Mouse (Mus musculus): ENCODE data around the gene She. TPM values are rescaled to one million over a fixed set of nuclear protein-coding genes. Genes with fewer than 3 reads are reported as not detected.
"Not testable (repeated sequence)": the region's sequence is repeated elsewhere in the genome, so short reads cannot be mapped to it uniquely, and the experiment has no call there.

The She gene
- polyA plus RNA-seq (2015; fragmentation: Nextera tagmentation; extraction: Ambion mirVana), result 6.2 and 6.8 TPM in 2 replicates

DNA sequence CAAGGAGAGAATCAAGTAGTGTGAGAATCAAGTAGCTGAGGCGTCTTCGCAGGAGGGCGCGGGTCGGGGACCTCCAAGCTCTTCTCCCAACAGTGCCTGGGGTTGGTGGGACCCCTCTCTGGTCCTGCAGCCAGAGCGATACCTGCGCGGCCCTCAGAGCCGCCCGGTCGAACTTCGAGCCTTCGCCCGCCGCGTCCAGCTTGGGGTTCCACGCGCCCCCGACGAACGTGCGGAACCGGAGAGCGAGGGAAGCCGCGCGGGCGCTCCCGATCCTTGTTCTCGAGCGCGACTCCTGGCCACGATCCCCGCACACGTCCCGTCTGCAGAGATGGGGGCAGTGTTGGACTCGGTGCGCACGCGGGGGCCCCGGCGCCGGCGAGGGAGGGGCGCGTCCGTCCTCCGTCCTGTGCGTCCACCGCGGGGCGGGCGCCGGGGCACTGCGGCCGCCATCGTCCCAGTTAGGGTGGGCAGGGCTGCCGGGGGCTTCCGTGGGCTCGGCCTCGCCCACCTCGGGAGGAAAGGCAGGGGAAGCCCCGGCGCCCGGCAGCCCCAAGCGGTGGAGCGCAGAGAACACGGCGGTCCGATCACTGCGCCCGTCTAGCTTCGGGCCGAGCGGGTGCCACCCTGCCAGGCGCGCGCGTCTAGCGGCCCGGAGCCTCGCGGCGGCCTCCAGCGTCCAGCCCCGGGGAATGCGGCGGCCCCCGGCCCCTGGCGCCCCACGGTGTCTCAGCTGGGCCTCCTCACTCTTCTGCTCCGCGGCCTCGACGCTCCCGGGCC is at the start of gene She:
Gene She (plus strand): TSS at position 556 of the 777 bp plus-strand sequence.
- peak within 1 kb of the TSS; percentile 82 for H3K9ac ChIP-seq
- ATAC-seq (ENCODE audit: extremely low read depth, insufficient number of reproducible peaks, low FRiP score, low TSS enrichment), result no peak
- H3K9me3 ChIP-seq, result no peaks in the 10 kb centered on the region
- peaks cover 67% of the 10 kb centered on the region for H3K27me3 ChIP-seq (replicated peaks)
- H3K4me3 ChIP-seq, result peak within 1 kb of the TSS; percentile 70
- whole genome bisulfite sequencing, result 1% methylated on average over 90 of the region's 96 CpGs
- H3K27ac ChIP-seq (replicated peaks), result peak within 1 kb of the TSS; percentile 87
- H3K36me3 ChIP-seq, result 0 out of 2 replicates have a peak, but pooled peaks cover 2% of the 10 kb centered on the region
- peaks cover 15% of the 10 kb centered on the region for H3K4me1 ChIP-seq
- H3K4me2 ChIP-seq, result peak within 1 kb of the TSS; percentile 77

DNA sequence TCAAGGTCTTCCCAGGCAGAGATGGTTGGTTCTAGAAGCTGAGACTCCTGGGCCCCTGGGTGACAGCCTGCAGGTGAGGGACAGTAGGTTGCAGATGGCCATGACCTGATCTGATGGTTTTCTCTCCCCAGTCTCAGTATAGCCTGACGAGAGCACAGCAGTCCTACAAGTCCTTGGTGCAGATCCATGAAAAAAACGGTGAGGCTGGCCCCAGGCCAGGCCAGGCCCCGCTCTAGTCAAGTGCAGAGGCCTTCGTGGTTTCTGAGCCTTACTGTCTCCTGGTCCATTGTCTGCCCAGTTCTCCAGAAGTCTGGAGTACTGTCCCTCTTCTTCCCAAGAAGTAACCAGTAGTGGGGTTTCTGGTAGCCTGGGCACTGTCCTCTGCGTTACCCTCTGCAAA is 49.5 kb upstream of the She start:
- no peaks in the 10 kb centered on the region for H3K27me3 ChIP-seq (replicated peaks)
- H3K4me1 ChIP-seq, result peaks cover 3% of the 10 kb centered on the region; the same call in 1 of the 2 replicates
- 75% methylated on average over 5 of the region's 5 CpGs for WGBS
- H3K4me2 ChIP-seq, result no peak overlapping the region
- no peak overlapping the region for H3K27ac ChIP-seq (replicated peaks)
- H3K36me3 ChIP-seq, result peaks cover 75% of the 10 kb centered on the region
- H3K9me3 ChIP-seq, result no peaks in the 10 kb centered on the region
- H3K9ac ChIP-seq, result no peak overlapping the region
- no peak for ATAC-seq (ENCODE audit: extremely low read depth, insufficient number of reproducible peaks, low FRiP score, low TSS enrichment)
- no peak overlapping the region for H3K4me3 ChIP-seq

DNA sequence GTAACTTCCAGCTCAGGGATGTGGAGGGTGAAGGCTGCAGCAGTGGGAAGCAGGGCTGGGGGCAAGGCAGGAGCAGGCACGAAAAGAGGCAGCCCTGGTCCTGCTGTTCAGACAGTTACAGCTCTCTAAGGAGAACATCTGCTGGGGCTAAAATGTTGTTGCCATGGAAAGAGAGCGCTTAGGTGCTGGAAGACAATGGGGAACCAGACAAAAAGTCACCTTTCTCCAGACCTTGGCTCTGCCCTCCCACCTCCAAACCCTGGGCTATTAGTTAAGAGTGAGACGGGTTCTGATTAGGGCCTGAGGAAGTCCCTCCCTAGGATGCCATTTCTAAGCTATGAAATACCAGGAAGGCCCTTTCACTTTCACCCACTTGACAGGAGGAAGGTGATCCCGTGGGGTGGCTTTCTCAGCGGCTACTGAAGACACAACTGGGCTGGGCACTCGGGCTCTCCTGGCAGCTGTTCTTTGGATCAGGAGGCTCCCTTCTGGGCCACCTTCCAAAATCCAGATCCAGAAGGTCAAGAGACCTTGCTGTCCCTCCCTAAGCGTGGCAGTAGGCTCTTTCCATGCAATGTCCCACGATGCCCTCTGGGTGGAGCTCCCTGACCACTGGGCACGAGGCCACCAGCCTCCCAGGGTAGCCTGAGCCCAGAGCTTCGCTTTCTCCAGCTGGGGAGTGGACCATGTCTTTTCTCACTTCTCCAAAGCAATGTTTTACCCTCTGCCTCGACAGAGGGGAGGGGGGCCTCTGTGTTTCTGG is 46.0 kb upstream of the She start:
- Histone ChIP-seq H3K9me3 (no peaks in the 10 kb centered on the region), H3K36me3 (peaks cover 40% of the 10 kb centered on the region), H3K9ac (peak overlapping the region; percentile 58), H3K4me2 (peak overlapping the region; percentile 53), H3K27me3 (replicated peaks) (peaks cover 6% of the 10 kb centered on the region; the same call in 1 of the 2 replicates), H3K27ac (replicated peaks) (no peak overlapping the region), H3K4me3 (peak overlapping the region; percentile 22; the same call in 1 of the 2 replicates), H3K4me1 (peaks cover 3% of the 10 kb centered on the region; the same call in 1 of the 2 replicates)
- 13% methylated on average over 11 of the region's 11 CpGs for WGBS
- ATAC-seq (ENCODE audit: extremely low read depth, insufficient number of reproducible peaks, low FRiP score, low TSS enrichment), result no peak; the same call in 1 of the 2 replicates

DNA sequence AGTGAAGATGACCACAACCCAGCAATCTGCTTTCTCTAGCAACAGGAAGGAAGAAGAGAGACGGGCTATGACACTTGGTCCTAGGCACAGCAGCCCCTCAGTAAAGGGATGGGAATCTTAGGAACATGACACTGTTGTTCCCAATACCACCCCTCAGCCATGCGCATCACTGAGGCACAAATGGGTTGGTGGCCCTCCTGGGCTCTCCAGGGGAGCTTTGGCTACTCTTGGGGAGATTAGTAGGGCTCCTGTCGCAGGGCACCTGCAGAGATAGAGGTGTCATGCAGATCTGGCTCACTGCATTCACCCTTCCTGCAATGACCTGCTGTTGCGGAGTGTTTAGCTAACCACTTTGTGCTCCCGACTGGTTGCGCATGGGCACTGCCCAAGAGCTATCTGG is 44.9 kb upstream of the She start:
- H3K9me3 ChIP-seq, result no peaks in the 10 kb centered on the region
- no peak for ATAC-seq (ENCODE audit: extremely low read depth, insufficient number of reproducible peaks, low FRiP score, low TSS enrichment)
- 57% methylated on average over 6 of the region's 6 CpGs for WGBS

DNA sequence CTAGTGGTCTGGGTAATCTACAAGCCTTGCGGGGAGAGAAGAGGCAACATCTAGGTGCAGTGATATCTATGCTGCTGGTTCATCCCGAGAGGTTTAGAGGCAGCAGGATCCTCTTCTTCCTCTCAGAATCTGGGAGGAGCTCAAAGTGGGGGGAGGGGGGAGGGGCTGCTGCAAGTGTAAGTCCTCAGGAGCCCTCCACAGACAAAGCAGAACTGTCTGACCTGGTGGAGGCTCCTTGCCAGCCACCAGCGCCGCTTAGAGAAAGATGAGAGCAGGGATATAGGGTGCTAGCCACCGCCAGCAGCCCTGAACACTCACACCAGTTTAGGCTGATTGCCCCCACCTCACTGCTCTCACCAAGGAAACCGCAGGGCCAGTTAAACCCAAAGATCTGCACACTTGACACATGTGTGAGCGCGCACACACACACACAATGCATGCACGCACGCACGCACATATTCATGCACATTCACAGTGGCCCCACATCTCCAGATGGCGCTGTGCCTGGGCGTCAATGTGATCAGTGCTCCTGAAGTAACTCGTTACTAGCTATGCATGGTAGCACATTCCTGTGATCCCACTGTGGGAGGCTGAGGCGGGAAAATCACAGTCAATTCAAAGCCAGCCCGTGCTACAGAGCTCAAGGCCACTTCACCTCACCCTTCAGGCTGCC is 42.4 kb upstream of the She start:
- no peak overlapping the region for H3K9ac ChIP-seq
- peaks cover 6% of the 10 kb centered on the region; the same call in 1 of the 2 replicates for H3K27me3 ChIP-seq (replicated peaks)
- no peaks in the 10 kb centered on the region for H3K9me3 ChIP-seq
- H3K4me1 ChIP-seq, result peaks cover 3% of the 10 kb centered on the region; the same call in 1 of the 2 replicates
- whole genome bisulfite sequencing, result 62% methylated on average over 16 of the region's 16 CpGs
- no peak for ATAC-seq (ENCODE audit: extremely low read depth, insufficient number of reproducible peaks, low FRiP score, low TSS enrichment)
- peaks cover 3% of the 10 kb centered on the region for H3K36me3 ChIP-seq
- no peak overlapping the region for H3K4me2 ChIP-seq
- no peak overlapping the region for H3K4me3 ChIP-seq
- no peak overlapping the region for H3K27ac ChIP-seq (replicated peaks)

More for the DNA sequence above, 44.9 kb upstream of the She start:
- Histone ChIP-seq H3K27me3 (replicated peaks) (peaks cover 6% of the 10 kb centered on the region; the same call in 1 of the 2 replicates), H3K4me1 (peaks cover 3% of the 10 kb centered on the region; the same call in 1 of the 2 replicates), H3K4me2 (no peak overlapping the region), H3K4me3 (no peak overlapping the region), H3K27ac (replicated peaks) (no peak overlapping the region), H3K9ac (no peak overlapping the region), H3K36me3 (peaks cover 29% of the 10 kb centered on the region)

DNA sequence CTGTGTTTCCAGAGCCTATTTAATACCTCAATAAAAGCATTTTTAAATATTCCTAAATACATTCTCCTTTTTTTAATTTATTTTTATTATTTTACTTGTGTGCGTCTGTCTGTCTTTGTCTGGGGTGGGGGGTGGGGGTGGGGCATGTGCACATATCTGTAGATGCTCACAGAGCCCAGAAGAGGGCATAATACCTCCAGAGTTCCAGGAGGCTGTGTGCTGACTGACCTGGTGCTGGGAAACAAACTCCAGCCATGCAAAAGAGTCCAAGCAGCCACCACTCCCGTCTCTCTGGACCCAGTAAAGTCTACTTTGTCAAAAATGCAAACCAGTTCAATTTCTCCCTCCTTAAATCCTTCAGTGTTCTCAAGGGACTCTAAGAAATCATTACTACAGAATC is 36.6 kb upstream of the She start:
- no peaks in the 10 kb centered on the region for H3K9me3 ChIP-seq
- 67% methylated on average over 2 of the region's 2 CpGs for WGBS
- H3K4me1 ChIP-seq, result 0 out of 2 replicates have a peak, but pooled peaks cover 4% of the 10 kb centered on the region
- H3K4me3 ChIP-seq, result no peak overlapping the region
- H3K27me3 ChIP-seq (replicated peaks), result no peaks in the 10 kb centered on the region
- no peak overlapping the region for H3K9ac ChIP-seq
- no peaks in the 10 kb centered on the region for H3K36me3 ChIP-seq
- H3K27ac ChIP-seq (replicated peaks), result no peak overlapping the region
- ATAC-seq (ENCODE audit: extremely low read depth, insufficient number of reproducible peaks, low FRiP score, low TSS enrichment), result no peak
- no peak overlapping the region for H3K4me2 ChIP-seq

DNA sequence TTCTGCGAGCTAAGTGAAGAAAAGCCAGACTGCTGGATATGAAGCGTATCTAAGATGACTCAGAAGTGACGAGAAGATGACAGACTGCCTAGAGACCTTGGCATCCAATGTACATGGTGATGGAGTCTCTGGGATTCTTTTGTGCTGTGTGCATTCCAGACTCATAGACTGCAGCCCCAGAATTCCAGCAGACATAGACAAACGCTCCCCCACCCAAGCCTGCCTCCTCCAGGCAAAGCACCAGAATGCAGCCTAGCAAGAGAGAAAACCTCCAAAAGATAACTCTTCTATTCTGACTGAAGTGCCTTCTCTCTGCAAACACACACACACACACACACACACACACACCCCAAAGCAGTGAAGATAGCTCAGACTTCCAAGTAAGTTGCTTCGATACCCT is 35.4 kb upstream of the She start:
- no peaks in the 10 kb centered on the region for H3K27me3 ChIP-seq (replicated peaks)
- H3K4me1 ChIP-seq, result 0 out of 2 replicates have a peak, but pooled peaks cover 6% of the 10 kb centered on the region
- H3K4me3 ChIP-seq, result no peak overlapping the region
- WGBS, result 53% methylated on average over 5 of the region's 5 CpGs
- no peak for ATAC-seq (ENCODE audit: extremely low read depth, insufficient number of reproducible peaks, low FRiP score, low TSS enrichment)
- no peaks in the 10 kb centered on the region for H3K36me3 ChIP-seq
- H3K9ac ChIP-seq, result no peak overlapping the region
- H3K27ac ChIP-seq (replicated peaks), result no peak overlapping the region
- no peak overlapping the region for H3K4me2 ChIP-seq
- H3K9me3 ChIP-seq, result no peaks in the 10 kb centered on the region

DNA sequence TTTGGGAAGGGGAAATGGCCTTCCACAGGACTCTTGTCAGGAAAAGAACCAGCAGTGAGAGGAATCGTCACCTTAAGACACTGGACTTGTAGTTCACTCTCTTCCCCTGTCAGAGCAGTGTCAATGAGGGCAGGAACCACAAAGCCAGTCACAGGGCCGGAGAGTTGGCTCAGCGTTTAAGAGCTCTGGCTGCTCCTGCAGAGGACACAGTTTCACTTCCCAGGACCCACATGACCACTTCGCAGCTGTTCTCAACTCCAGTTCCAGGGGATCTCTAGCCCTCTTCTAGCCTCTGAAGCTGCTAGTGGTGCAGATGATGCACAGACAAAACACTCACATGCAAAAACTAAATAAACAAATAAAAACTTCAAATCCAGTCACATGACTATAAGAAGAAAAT is 34.8 kb upstream of the She start:
- Histone ChIP-seq H3K9me3 (no peaks in the 10 kb centered on the region), H3K4me1 (0 out of 2 replicates have a peak, but pooled peaks cover 6% of the 10 kb centered on the region), H3K4me2 (no peak overlapping the region), H3K27me3 (replicated peaks) (no peaks in the 10 kb centered on the region), H3K36me3 (no peaks in the 10 kb centered on the region), H3K27ac (replicated peaks) (no peak overlapping the region), H3K4me3 (no peak overlapping the region), H3K9ac (no peak overlapping the region)
- WGBS, result 29% methylated on average over 4 of the region's 4 CpGs
- no peak for ATAC-seq (ENCODE audit: extremely low read depth, insufficient number of reproducible peaks, low FRiP score, low TSS enrichment)

DNA sequence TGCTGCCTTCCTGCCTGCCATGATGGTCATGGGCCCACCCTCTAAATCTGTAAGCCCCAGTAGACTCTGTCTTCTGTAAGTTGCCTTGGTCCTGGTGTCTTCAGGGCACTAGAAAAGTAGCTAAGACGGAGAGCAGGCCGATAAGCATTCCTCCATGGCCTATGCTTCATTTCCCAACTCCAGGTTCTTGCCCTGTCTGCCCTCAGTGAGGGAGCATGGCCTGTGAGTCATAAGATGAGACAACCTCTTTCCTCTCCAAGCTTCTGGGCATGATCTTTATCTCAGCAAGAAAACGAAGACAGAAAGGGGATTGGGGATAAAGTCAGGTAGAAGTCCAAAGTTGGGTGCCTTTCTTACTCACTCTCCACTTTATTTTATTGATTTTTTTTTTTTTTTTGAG is 32.7 kb upstream of the She start:
- Histone ChIP-seq H3K4me1 (0 out of 2 replicates have a peak, but pooled peaks cover 6% of the 10 kb centered on the region), H3K9ac (no peak overlapping the region), H3K4me3 (no peak overlapping the region), H3K36me3 (no peaks in the 10 kb centered on the region), H3K27ac (replicated peaks) (no peak overlapping the region), H3K9me3 (no peaks in the 10 kb centered on the region), H3K27me3 (replicated peaks) (no peaks in the 10 kb centered on the region), H3K4me2 (no peak overlapping the region)
- WGBS, result 78% methylated on average over 3 of the region's 3 CpGs
- ATAC-seq (ENCODE audit: extremely low read depth, insufficient number of reproducible peaks, low FRiP score, low TSS enrichment), result no peak

DNA sequence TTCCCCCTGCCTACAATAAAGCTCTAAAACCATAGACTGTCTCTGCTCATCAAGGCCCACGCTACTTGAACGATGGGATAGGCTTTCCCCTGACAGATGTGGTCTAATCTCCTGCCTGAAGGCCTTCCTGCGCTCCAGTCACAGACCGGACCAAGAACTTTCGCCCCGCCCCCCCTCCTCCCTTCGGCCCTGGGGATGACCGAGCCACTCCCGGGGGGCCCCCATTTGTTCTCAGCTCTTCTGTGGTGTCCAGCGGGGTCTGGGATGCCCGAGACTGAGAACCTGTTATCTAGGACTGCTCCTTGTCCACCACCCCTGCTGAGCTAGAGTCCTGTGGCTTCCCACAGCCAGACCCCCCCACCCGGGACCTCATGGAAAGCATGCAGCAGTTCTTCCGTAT is 31.7 kb upstream of the She start:
- Histone ChIP-seq H3K36me3 (no peaks in the 10 kb centered on the region), H3K9ac (peak overlapping the region; percentile 73), H3K27me3 (replicated peaks) (no peaks in the 10 kb centered on the region), H3K4me2 (peak overlapping the region; percentile 69), H3K27ac (replicated peaks) (no peak overlapping the region), H3K4me1 (0 out of 2 replicates have a peak, but pooled peaks cover 6% of the 10 kb centered on the region), H3K4me3 (peak overlapping the region; percentile 40), H3K9me3 (no peaks in the 10 kb centered on the region)
- WGBS, result 3% methylated on average over 13 of the region's 13 CpGs
- ATAC-seq (ENCODE audit: extremely low read depth, insufficient number of reproducible peaks, low FRiP score, low TSS enrichment), result no peak

DNA sequence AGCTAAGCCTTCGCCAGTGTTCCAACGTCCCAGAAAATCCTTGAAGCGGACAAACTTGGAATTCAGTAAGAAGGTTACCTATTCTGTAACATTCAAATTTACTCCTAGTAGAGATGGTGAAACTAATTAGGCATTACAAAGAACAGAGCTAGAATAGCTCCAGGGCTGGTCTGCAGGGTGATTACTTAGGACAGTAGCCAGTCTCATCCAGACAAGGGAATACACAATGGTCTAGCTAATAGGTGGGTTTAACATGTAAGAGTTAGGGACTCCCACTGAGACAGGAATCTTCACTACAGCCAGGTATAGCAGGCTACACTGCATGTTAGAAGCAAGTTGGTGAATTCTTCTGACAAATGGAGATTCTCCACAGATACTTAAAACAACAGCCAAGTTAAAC is 31.1 kb upstream of the She start:
- not testable (repeated sequence) for H3K36me3 ChIP-seq; H3K27me3 ChIP-seq (replicated peaks); H3K4me3 ChIP-seq; H3K4me2 ChIP-seq; H3K27ac ChIP-seq (replicated peaks); H3K9me3 ChIP-seq; H3K9ac ChIP-seq; H3K4me1 ChIP-seq; ATAC-seq (ENCODE audit: extremely low read depth, insufficient number of reproducible peaks, low FRiP score, low TSS enrichment)
- WGBS, result 33% methylated on average over 3 of the region's 3 CpGs

Data from heart, embryonic 13.5 days (tissue).